Mouse (Mus musculus) stomach, postnatal 0 days (tissue): ENCODE data around the gene Filip1.

Experiments used
- CTCF ChIP-seq: IDR thresholded peaks from 2 replicates; pipeline ENCODE4 v1.5.1; 2016; ENCODE audit warnings: antibody characterized with exemption, low read depth, mild to moderate bottlenecking, moderate library complexity
- EP300 ChIP-seq: optimal IDR thresholded peaks from 2 replicates; pipeline ENCODE3; 2016; ENCODE audit warnings: antibody characterized with exemption

DNA sequence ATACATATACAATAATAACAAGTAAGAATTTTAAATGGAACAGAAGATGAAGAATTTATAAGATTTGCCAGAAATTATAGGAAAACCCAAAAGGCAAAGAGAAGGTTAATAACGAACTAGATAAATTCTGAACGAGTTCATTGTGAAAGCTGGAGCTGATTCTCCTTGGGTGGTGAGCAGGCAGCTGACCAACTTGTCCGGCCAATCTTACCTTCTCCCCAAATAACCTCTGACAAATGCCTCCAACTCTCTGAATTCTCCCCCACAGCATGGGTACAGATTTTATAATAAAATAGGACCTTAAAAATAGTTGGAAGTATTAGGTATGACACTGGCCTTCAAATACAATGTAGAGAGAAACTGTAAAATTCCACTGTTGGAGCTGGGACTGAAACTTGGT is 84.6 kb downstream of the Filip1 start:
- TF ChIP-seq EP300 (no peak), CTCF (no peak)
